Mouse (Mus musculus): ENCODE measurements around the gene Disc1.

Gene Disc1

DNA sequence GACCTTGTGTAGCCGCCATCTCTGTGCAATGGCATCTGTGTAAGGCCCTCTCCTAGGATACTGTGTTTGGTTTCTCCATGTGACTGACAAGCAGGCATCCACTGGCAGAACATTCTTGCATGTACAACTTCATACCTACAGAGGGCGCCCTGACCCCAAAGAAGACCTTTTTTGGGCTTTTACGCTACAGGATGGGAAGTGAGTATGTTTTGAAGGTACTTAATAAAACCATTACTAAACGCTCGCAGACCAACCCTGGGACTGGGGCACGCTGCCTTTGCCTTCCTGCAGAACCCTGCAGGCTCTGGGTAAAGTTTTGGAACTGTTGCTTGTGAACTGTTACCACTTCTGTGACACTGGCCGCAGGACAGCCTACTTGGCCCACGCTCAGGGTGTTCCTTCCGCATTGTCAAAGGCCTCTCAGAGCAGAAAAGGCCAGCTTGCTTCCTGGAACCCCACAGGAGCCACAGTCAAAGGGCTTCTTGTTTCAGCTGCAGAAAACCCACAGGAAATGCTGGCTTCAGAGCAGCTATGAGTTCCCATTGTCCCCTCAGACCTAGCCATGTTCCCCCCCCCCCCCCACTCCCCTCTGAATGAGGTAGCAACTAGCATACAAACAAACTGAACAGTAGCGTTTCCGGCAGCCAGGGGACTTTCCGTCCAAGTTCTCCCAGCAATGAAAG lies 13.1 kb downstream of the Disc1 start:
- DNase-seq (ENCODE audit: low spot score in 2 of 2): peak in 1 of 2 experiments; percentile 52

DNA sequence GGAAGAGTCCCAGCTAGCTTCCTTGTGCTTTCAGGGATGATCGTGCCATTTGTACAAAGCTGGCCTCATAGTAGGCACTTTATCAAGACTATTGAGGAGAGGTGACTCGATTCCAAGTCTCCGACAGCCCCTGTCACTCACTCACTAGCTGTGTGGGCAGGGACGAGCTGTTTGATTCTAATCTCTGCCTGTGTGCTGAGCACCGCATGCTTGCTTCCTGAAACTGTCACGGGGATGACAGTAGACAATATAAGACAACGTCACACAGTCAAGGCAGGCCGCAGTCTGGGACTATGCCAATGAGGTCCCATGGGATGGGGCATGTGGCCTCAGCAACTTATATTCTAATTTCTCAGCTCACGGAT lies 13.6 kb downstream of the Disc1 start:
- peak in 1 of 2 experiments; percentile 51 for DNase-seq (ENCODE audit: low spot score in 2 of 2)

DNA sequence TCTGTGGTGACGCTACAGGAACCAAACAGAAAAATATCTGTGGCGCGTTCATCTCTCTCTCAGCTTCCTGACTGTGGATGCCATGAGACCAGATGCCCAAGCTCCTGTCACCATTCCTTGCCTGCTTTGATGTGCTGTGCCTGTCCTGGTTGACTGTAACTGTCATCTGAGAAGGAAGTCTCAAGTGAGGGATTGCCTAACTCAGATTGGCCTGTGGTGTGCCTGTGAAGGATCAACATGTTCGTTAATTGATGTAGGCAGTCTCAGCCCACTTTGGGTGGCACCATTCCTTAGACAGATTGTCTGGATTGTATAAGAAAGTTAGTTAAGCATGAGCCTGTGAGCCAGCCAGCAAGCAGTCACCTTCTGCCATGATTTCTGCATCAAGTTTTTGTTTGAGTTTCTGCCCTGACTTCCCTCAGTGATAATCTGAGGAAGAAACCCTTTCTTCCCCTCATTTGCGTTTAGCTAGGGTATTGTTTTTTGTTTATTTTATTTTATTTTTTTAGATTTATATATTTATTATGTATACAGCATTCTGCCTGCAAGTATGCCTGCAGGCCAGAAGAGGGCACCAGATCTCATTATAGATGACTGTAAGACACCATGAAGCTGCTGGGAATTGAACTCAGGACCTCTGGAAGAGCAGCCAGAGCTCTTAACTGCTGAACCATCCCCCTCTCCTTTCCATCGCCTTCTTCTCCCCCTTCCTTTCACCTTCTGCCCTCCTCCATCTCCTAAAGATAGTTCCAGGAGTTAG lies 14.3 kb downstream of the Disc1 start:
- DNase-seq (ENCODE audit: low spot score in 2 of 2): no peak

DNA sequence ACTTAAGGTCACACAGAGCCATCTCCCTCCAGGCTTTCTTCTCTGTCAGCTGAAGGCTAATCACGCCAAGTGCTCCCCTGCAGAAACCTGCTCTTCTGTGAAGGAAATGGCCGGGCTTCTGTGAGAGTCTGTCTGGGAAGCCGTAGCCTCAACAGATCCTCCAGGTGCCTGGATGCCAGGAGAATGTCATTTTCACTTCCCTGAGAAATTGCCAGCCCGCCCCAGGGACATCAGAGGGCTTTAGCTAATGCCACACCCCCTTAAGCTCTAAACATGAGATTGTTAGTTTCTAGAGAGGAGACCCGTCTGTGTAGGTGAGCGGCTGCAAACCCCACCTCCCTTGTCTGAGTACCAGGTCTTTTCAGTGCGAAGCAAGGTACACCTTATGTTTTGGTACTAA lies 15.3 kb downstream of the Disc1 start:
- DNase-seq (ENCODE audit: low spot score in 2 of 2): no peak

DNA sequence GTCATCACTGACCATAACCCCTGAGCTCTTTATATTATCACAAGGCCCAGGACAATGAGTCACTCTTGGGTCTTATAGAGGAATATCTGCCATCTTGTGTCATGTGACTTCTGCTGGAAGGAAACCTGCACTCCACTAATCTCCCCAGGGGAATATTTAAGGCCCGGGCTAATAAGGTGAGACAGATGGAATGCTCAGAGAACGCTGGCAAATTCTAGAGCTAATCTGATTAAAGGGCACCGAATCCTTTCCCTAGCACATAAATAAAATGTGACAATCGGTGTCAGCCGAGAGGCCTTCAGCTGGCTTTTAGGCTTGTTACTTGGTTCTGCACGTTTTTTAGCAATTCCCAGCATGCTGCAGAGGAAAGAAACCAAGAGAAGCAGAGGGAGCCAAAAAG lies 15.7 kb downstream of the Disc1 start:
- DNase-seq (ENCODE audit: low spot score in 2 of 2): no peak

DNA sequence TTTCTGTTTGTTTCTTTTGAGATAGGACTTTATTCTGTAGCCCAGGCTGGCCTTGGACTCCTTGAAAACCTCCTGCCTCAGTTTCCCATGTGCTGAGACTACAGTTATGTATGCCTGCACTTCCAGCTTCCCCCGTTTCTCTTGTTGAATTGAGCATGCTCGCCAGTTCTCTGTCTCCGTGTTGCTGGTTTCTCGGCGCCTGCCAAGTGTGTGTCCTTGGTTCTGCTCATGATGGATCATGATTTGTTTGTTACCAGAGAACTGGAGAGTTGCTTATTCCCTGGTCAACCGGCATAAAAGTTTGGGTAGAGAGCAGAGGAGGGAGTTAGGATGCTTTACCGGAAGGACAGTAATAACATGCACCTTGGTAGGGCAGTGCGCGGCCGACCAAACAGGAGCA lies 20.1 kb downstream of the Disc1 start:
- no peak for DNase-seq (ENCODE audit: low spot score in 2 of 2)

DNA sequence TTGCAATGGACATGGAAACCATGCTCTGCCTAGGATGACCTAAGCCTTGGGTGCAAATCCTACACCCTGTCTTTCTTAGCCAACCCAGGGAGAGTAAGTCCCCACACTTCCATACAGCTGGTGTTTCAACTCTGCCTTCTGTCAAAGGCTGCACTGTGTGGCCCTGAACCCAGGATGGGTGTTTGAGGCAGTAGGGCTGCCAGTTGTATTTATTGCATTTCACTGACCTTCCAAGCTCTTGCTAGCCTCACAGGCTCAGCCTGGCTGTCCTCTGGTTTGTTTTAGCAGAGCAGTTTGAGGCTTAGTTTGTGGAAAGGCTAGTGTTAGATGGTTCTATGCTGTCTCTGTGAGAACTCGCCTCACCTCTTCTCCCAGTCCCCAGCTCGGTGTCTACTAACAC lies 20.6 kb downstream of the Disc1 start:
- DNase-seq (ENCODE audit: low spot score in 2 of 2): no peak

DNA sequence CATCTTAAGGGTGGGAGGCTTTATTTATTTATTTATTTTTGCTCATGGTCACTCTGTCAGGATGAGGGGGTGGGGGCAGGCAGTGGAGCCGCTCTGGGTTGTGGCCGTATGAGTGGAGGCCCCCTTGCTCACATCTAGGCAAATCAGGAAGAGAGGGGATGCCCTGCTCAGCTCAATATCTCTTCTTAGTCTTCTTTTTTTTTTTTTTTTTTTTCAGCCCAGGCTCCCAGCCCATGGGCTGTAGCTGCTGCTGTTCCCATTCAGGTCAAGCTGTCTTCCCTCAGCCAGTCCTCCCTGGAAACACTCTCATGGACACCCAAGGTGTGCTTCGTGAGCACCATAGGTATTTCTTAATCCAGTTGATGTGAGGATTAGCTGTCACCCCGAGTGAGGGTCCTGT lies 21.4 kb downstream of the Disc1 start:
- no peak for DNase-seq (ENCODE audit: low spot score in 2 of 2)

DNA sequence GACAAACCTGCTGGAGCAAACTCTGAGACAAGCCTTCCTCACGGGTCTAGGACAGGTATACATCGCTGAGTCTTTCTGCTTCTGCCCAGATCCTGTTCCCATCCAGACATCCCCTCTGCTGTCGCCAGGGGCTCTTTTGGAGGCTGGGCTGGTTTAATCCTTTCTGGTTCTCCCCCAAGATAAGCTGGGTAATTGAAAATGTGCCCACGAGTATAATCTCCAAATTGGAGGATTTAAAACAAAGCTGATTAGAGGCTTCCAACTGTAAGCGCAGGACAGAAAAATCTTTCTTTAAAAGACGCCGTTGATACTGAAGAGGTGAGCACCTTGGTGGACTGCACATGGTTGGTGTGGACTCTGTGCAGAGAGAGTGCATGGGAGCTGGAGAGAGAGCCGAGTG lies 23.3 kb downstream of the Disc1 start:
- no peak for DNase-seq (ENCODE audit: low spot score in 2 of 2)

DNA sequence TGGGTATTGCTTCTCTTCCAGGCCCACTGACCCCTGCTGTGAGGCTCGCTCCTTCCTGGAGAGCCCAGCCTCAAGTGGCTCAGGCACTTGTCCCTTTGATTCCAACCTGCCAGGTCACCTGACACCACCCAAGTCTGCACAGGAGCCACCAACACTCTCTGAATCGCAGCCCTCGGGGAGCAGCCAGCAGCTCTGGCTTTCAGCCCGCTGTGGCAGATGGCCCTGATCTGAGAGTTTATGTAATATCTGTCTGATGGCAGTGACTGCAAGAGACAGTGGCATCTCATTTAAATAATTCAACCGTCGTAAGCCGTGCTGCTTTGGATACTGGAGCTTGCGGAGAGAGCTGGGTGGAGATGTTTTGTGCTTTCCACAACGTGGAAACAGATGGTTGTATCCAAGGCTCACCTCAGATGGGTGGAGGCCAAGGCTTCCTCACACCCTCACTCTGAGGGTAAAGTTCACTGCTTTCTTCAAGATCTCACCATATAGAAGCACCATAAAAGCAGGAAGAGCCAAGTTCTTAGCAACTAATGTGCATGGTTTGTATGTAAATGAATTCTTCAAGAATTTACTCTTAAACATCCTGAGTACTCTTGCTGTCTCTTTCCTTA lies 24.9 kb downstream of the Disc1 start:
- DNase-seq (ENCODE audit: low spot score in 2 of 2): peak in 1 of 2 experiments; percentile 78

DNA sequence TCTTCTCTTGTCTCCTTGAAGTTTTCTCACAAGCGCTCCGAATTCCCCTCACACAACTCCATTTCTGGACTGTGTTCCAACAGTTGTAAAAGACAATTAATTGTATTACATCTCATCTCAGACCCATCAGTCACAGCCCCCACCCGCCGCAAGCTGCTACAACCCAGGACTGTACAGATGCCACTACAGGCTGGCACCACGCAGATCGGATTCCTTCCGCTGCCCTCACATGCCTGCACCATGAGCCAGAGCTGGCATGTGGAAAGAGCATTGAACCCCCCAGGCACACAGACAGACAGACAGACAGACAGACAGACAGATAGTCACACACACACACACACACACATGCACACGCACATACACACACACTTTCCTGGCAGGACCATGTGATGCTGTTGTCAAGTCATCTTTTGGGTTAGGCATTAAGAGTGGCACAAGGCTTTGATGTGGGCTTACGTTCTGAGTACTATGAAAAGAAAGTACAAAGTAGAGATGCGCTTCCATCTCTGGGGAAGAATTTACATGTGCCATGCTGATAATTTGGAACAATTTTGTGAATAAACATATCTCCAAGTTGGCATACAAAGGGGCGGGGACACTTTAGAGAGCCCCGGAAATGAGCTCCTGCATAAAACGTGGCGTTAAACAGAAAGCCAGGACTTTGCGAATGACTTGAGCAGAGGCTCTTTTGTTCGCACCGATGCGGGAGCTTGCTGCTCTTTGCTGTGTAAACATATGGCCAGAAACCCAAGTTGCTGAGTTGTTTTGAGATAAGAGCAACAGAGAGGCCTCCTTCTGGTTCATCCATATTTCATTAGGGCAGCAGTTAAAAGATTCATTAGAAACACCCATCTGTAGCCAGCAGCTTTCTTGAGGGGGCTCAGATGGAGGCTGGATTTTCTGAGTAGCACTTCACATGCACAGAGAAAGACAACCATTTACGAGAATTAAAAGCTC lies 26.7 kb downstream of the Disc1 start:
- no peak for DNase-seq (ENCODE audit: low spot score in 2 of 2)

DNA sequence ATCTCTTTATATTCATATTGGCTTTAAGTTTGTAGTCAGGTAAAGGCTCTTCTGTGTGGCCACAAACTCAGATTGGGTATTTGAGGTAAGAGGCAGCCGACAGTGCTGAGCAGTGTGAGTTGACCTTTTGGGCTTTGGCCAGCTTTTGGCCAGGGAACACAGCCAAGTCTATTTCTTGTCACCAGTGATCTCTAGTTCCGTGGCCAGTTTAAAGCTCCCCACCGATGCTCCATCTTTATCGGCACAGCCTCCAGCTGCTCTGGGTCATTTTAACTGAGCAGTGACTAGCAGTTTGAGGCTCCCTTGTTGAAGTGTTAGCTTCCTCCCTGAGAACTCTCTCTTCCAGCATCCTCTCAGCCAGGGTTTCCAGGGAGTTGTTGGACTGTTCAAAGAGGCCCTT lies 29.8 kb downstream of the Disc1 start:
- peak in 1 of 2 experiments; percentile 40 for DNase-seq (ENCODE audit: low spot score in 2 of 2)

DNA sequence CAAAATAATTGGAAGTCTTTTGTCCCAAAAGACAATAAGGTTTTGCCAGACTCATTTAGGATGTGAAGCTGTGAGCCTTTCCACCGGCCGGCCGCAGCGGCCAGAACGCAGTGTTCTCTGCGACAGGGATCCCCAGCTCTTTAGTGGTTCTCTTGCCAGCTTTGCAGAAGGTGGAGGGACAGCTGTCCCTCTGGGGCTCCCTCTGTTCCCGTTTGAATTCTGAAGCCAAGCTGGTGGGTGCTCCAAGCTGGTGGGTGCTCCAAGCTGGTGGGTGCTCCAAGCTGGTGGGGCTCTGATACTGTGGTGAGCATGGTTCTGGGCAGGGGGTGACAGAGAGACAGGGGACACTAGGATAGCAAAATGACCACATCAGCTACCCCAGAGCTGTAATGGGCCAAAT lies 30.5 kb downstream of the Disc1 start:
- DNase-seq (ENCODE audit: low spot score in 2 of 2): no peak

DNA sequence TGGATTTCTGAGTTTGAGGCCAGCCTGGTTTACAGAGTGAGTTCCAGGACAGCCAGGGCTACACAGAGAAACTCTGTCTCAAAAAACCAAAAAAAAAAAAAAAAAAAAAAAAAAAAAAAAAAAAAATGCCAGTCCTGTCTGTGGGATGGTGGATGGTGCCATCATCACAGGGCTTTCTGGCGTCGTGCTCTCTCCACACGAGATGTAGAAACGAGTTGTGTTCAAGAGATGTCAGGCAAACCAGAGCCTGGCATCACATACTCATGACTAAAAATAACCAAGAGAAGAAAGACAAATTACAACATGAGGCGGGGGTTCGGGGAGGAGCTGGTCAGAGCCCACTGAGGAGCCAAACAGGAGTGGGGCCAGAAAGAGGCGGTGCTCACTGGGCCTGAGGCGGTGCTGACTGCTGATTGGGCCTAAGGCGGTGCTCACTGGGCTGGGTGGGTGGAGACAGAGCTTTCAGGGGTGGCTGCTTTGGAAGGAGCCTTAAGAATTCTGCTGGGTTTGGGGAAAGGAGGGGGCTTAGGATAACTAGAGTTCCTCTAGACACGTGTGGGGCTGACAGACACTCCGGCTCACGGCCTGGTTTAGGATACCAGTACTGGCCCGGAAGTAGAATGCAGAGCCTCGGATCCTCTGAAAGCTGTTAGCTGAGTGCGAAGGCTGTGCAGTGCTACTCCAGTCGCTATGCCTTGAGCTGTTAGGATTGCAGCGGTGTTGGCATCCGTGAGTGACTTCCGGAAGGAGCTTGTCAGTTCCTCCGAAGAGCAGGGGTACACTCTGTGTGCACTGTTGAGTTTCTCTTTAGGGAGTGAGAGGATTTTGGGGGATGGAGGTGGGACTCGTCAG lies 37.1 kb downstream of the Disc1 start:
- peak in 1 of 2 experiments; percentile 25 for DNase-seq (ENCODE audit: low spot score in 2 of 2)

DNA sequence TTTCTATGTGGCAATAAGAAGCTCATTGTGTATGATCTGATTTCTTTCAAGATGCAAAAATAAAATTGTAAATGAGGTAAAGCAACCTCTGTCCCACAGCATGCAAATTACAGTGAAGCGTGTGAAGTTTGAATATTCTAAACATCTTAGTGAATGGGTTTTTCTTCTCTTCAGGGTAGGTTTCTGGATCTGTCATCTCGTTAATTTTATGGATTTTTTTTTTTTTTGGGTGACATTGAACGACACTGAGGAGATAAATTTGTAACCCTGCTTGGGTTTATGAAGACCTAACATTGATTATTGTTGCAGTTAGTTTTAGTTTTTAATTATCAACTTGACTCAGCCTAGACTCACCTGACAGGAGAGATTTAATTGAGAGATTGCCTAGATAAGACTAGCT lies 43.1 kb downstream of the Disc1 start:
- no peak for DNase-seq (ENCODE audit: low spot score in 2 of 2)

DNA sequence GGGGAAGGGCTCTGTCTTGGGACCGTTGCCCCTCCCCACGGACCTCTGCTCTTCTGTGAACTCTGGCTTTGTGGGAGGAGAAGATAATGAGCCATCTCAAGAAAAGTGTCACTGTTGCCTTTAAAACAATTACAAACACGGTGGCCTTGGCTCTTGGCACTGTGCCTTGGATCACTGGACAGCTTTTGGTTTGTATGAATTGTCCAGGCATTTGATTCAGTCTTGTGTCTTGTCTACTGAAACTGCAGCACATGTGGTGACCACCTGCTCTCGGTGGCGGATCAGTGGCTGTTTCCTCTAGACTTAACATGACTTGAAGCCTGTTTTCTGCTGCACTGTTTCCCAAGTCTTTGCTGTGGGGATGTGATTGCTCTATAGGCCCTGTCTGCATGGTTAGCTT lies 44.1 kb downstream of the Disc1 start:
- no peak for DNase-seq (ENCODE audit: low spot score in 2 of 2)

DNA sequence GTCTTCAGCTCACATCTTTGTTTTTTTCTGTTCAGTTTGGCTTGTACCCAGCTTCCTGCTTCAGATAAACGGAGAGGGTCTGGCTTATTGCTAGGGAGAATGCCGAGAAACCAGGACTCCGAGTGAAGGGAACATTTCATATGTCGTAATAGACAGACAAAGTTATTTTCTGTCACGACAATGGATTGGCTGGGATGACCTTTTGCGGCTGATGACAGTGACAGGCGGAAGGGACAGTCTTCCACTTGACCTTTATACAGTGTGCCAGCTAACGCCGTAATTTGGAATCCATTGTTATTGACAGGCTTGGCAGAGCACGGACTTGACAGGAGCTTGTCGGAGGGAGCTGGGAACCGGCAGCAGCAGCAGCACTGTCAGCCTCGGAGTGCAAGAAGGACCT lies 48.3 kb downstream of the Disc1 start:
- no peak for DNase-seq (ENCODE audit: low spot score in 2 of 2)

DNA sequence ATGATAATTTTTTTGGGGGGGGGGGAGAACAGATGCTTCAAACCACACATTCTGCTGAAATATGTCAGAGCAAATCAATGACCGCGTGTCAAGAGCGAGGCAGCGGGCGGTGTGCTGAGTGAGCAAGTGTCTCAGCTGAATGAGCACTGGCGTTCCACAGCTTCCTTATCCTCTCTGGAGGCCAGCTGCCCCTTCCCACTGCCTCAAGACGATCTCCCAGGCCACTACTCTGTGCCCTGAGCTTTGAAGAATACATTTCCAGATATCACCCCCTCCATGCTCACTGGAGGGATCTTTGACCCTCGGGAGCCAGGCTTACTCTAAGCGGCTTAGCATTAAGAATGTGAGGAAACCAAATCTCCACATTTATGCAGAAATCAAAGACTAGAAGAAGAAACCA lies 59.2 kb downstream of the Disc1 start:
- no peak for DNase-seq (ENCODE audit: low spot score in 2 of 2)

DNA sequence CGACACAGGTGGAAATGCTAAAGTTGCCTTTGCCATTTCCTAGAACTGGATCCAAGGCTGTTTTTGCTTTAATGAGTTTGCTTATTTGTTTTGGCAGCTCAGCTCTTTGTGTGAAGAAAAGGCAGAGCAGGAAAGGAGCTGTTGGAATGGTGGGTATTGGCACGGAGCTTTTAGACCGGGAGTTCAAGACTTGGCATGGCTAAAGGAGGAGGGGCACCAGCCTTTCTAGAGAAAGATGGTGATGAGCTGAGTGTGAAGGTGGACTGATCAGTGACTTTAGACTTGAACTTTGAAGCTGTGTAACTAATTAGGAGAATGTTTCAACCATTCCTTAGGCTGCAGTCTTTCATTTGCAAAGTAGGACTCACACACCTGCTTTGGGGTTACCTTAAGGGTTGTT lies 59.8 kb downstream of the Disc1 start:
- no peak for DNase-seq (ENCODE audit: low spot score in 2 of 2)

DNA sequence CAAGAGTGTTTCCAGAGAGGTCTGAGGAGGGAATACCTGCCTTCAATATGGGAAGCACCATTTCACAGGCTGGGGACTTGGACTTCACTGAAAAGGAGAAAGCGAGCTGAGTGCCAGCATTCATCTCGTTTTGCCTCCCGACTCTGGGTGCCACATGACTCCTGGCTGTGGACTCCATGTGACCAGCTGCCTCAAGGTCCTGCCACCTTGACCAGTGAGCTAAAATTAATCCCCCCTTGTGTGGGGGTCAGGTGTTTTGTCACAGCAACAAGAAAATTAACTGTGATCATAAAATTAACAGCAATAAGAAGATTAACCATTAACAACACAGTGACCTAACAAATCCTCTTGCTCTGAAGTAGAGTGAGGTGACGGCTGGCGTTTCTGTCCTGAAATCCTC lies 61.3 kb downstream of the Disc1 start:
- DNase-seq (ENCODE audit: low spot score in 2 of 2): no peak

DNA sequence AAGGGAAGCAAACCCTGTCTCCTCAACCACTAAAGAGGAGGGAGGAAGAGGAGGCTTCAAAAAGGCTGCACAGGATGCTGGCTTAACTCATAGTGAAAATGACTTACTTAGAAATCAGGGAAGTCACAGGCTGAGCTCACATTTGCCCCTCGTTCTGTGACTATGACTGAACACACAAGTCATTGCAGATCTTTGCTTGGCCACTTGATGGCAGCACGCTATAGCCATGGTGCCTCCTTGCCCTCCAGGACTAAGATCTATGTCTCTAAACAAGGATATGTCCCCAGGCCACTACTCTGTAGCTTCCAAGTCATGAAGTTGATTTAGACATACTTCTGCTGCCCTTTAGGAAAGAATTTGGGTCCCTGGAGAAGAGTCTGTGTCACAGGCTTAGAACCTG lies 62.6 kb downstream of the Disc1 start:
- peak in 1 of 2 experiments; percentile 61 for DNase-seq (ENCODE audit: low spot score in 2 of 2)

Data from cerebellum, postnatal 4 days (tissue).